Mouse (Mus musculus) midbrain, embryonic 12.5 days (tissue): ENCODE measurements around the gene Sgms1. TPM values are rescaled to one million over a fixed set of nuclear protein-coding genes. Genes with fewer than 3 reads are reported as not detected.
"Not testable (repeated sequence)": the region's sequence is repeated elsewhere in the genome, so short reads cannot be mapped to it uniquely, and the experiment has no call there.

Experiments
- ATAC-seq: fragments of 200-750 bp; cut with Nextera tagmentation; 2 replicates; pipeline ENCODE4 v1.8.0; 2017; ENCODE audit warnings: low read depth, moderate TSS enrichment, moderate library complexity; ENCODE audit not compliant: low FRiP score
- H3K27ac ChIP-seq: fragments of 300-500 bp; sonication (generic); replicated peaks from 2 replicates; pipeline ENCODE4 v1.5.1; 2016; ENCODE audit warnings: mild to moderate bottlenecking
- H3K27me3 ChIP-seq: fragments of 300-500 bp; sonication (generic); 2 replicates; pipeline ENCODE4 v1.6.1; 2016; ENCODE audit warnings: mild to moderate bottlenecking
- H3K36me3 ChIP-seq: fragments of 300-500 bp; sonication (generic); 2 replicates; pipeline ENCODE4 v1.6.1; 2016
- H3K4me1 ChIP-seq: fragments of 300-500 bp; sonication (generic); 2 replicates; pipeline ENCODE4 v1.6.1; 2016
- H3K4me2 ChIP-seq: fragments of 300-500 bp; sonication (generic); replicated peaks from 2 replicates; pipeline ENCODE4 v1.6.1; 2016; ENCODE audit warnings: mild to moderate bottlenecking, moderate library complexity
- H3K4me3 ChIP-seq: fragments of 300-500 bp; sonication (generic); 2 replicates; pipeline ENCODE4 v1.5.1; 2016; ENCODE audit warnings: mild to moderate bottlenecking
- H3K9ac ChIP-seq: fragments of 300-500 bp; sonication (generic); replicated peaks from 2 replicates; pipeline ENCODE4 v1.6.1; 2016; ENCODE audit warnings: mild to moderate bottlenecking, moderate library complexity
- H3K9me3 ChIP-seq: fragments of 300-500 bp; sonication (generic); 2 replicates; pipeline ENCODE4 v1.6.1; 2016; ENCODE audit warnings: mild to moderate bottlenecking
- WGBS: fragments of 180-500 bp; shearing (Covaris S2); methylation state at CpG from one replicate; pipeline ENCODE4 v1.1.7; 2016; 5-methylcytosine and 5-hydroxymethylcytosine counted together
- polyA plus RNA-seq: library from polyadenylated mRNA; unstranded; fragments of >200 nt; fragmentation: Nextera tagmentation; extraction: Ambion mirVana; gene quantifications from 2 replicates; pipeline ENCODE4 v1.2.1, GENCODE M21; 2016

The Sgms1 gene
- polyA plus RNA-seq, 1 experiment from 2014 or later, result 15.1 TPM

- Histone ChIP-seq H3K4me3 (no peak overlapping the region), H3K27ac (no peak overlapping the region), H3K36me3 (no peaks in the 10 kb centered on the region), H3K27me3 (no peaks in the 10 kb centered on the region), H3K9me3 (no peaks in the 10 kb centered on the region), H3K4me1 (peaks cover 14% of the 10 kb centered on the region), H3K9ac (no peak overlapping the region), H3K4me2 (no peak overlapping the region)
- 66% methylated on average over 12 of the region's 12 CpGs for WGBS
- ATAC-seq, result no peak
Observed at GRCm38 (mm10) chr19:32319531-32320365, 69.8 kb downstream of the Sgms1 start.

GRCm38 (mm10) chr19:32319057-32319456 is 70.5 kb downstream of the Sgms1 start:
- no peak overlapping the region for H3K4me2 ChIP-seq
- H3K4me3 ChIP-seq, result no peak overlapping the region
- H3K9me3 ChIP-seq, result no peaks in the 10 kb centered on the region
- H3K27me3 ChIP-seq, result no peaks in the 10 kb centered on the region
- no peak overlapping the region for H3K9ac ChIP-seq
- no peaks in the 10 kb centered on the region for H3K36me3 ChIP-seq
- H3K4me1 ChIP-seq, result peaks cover 14% of the 10 kb centered on the region
- no peak for ATAC-seq
- no peak overlapping the region for H3K27ac ChIP-seq
- 56% methylated on average over 1 of the region's 1 CpGs for WGBS

GRCm38 (mm10) chr19:32317347-32317746 is 72.2 kb downstream of the Sgms1 start:
- not testable (repeated sequence) for H3K4me2 ChIP-seq, ATAC-seq, H3K9ac ChIP-seq, H3K9me3 ChIP-seq, H3K27ac ChIP-seq, H3K36me3 ChIP-seq, H3K27me3 ChIP-seq, H3K4me3 ChIP-seq
- 94% methylated on average over 1 of the region's 1 CpGs for WGBS
- peaks cover 11% of the 10 kb centered on the region for H3K4me1 ChIP-seq

DNA sequence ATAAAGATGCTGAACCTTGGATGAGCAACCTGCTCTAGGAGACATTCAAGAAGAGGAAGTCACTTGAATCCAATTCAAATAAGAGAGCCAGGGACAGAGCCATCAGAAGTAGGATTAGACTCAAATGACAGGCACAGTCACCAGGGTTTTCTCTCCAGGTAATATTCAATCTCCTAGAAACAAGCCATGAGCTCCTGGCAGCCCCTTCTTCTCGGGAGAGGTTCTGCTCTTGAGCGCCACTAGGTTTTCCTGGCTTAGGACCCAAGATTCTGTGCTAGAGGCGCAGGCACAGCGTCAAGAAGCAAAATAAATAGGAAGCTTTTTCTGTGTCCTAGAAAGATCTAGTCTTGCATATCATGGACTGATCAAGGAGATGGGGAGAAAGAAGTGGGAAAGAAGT is 76.2 kb downstream of the Sgms1 start:
- Histone ChIP-seq H3K9ac (no peak overlapping the region), H3K27ac (no peak overlapping the region), H3K36me3 (no peaks in the 10 kb centered on the region), H3K4me1 (no peaks in the 10 kb centered on the region), H3K27me3 (no peaks in the 10 kb centered on the region), H3K4me2 (no peak overlapping the region), H3K4me3 (no peak overlapping the region), H3K9me3 (no peaks in the 10 kb centered on the region)
- no peak for ATAC-seq
- 90% methylated on average over 4 of the region's 4 CpGs for WGBS

DNA sequence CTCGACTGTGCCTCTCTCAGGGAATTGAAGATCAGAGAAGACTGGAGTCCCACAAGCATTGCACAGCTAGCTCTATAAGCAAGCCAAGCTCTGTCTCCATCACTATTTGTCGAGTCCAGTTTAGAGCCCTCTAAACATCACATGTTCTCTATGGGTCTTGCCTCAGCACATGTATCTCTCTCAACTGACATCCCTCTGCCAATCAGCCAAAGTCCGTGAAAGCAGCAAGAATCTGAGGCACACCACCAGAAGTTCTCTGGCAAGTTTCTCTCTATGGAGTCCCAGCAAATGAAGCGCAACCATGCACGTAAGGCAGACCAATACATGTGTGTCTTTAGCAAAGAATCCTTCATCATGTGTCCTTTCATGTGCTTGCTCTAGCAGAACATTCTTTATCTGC is 77.8 kb downstream of the Sgms1 start:
- Histone ChIP-seq H3K27me3 (no peaks in the 10 kb centered on the region), H3K4me2 (no peak overlapping the region), H3K4me3 (no peak overlapping the region), H3K27ac (no peak overlapping the region), H3K4me1 (no peaks in the 10 kb centered on the region), H3K9ac (no peak overlapping the region), H3K36me3 (no peaks in the 10 kb centered on the region), H3K9me3 (no peaks in the 10 kb centered on the region)
- no peak for ATAC-seq
- 94% methylated on average over 5 of the region's 5 CpGs for WGBS

- H3K4me3 ChIP-seq, result no peak overlapping the region
- H3K9ac ChIP-seq, result no peak overlapping the region
- H3K9me3 ChIP-seq, result no peaks in the 10 kb centered on the region
- ATAC-seq, result no peak
- no peaks in the 10 kb centered on the region for H3K27me3 ChIP-seq
- H3K27ac ChIP-seq, result no peak overlapping the region
- H3K36me3 ChIP-seq, result no peaks in the 10 kb centered on the region
- WGBS, result 98% methylated on average over 3 of the region's 3 CpGs
- H3K4me2 ChIP-seq, result no peak overlapping the region
- H3K4me1 ChIP-seq, result no peaks in the 10 kb centered on the region
Observed at GRCm38 (mm10) chr19:32311063-32311462, 78.5 kb downstream of the Sgms1 start.

GRCm38 (mm10) chr19:32310483-32310882 is 79.0 kb downstream of the Sgms1 start:
- no peak overlapping the region for H3K4me2 ChIP-seq
- no peak for ATAC-seq
- whole genome bisulfite sequencing, result 94% methylated on average over 5 of the region's 5 CpGs

GRCm38 (mm10) chr19:32309346-32309745 is 80.2 kb downstream of the Sgms1 start:
- no peak overlapping the region for H3K4me2 ChIP-seq
- no peak overlapping the region for H3K9ac ChIP-seq
- H3K9me3 ChIP-seq, result no peaks in the 10 kb centered on the region
- no peak for ATAC-seq
- peaks cover 5% of the 10 kb centered on the region; the same call in 1 of the 2 replicates for H3K4me1 ChIP-seq
- no peak overlapping the region for H3K4me3 ChIP-seq
- no peaks in the 10 kb centered on the region for H3K27me3 ChIP-seq
- no peak overlapping the region for H3K27ac ChIP-seq
- 100% methylated on average over 3 of the region's 3 CpGs for WGBS
- H3K36me3 ChIP-seq, result no peaks in the 10 kb centered on the region

More at GRCm38 (mm10) chr19:32310483-32310882, 79.0 kb downstream of the Sgms1 start:
- Histone ChIP-seq H3K36me3 (no peaks in the 10 kb centered on the region), H3K4me1 (no peaks in the 10 kb centered on the region), H3K27me3 (no peaks in the 10 kb centered on the region), H3K9ac (no peak overlapping the region), H3K27ac (no peak overlapping the region), H3K4me3 (no peak overlapping the region), H3K9me3 (no peaks in the 10 kb centered on the region)

DNA sequence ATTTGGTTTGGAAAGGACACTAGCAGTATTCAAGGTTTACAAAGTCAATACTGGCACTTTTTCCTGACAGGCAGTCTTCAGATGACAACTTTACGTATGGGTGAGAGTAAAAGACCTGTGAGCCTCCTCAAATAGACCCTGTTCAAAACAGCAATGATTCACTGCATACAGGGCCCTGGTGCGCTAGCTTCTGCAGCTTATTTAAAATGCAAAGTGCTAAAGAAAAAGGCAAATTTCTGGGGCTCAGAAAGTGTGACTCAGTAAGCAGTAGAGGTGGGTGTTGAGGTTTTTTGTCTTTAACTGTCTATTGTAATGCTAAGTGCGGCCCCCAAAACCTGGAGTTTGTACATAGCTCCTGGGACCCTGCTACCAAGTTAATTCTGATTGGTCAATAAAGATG is 81.2 kb downstream of the Sgms1 start:
- Histone ChIP-seq H3K36me3 (no peaks in the 10 kb centered on the region), H3K4me2 (no peak overlapping the region), H3K9ac (no peak overlapping the region), H3K27me3 (no peaks in the 10 kb centered on the region), H3K27ac (no peak overlapping the region), H3K9me3 (no peaks in the 10 kb centered on the region), H3K4me3 (no peak overlapping the region), H3K4me1 (peaks cover 5% of the 10 kb centered on the region; the same call in 1 of the 2 replicates)
- no peak for ATAC-seq
- WGBS, result 84% methylated on average over 3 of the region's 3 CpGs

- WGBS, result 57% methylated on average over 4 of the region's 4 CpGs
- Histone ChIP-seq H3K4me1 (peaks cover 5% of the 10 kb centered on the region; the same call in 1 of the 2 replicates), H3K4me3 (no peak overlapping the region), H3K36me3 (no peaks in the 10 kb centered on the region), H3K4me2 (no peak overlapping the region), H3K27me3 (no peaks in the 10 kb centered on the region), H3K9me3 (no peaks in the 10 kb centered on the region), H3K9ac (no peak overlapping the region), H3K27ac (no peak overlapping the region)
- ATAC-seq, result no peak
Observed at GRCm38 (mm10) chr19:32304898-32305297, 84.6 kb downstream of the Sgms1 start.

DNA sequence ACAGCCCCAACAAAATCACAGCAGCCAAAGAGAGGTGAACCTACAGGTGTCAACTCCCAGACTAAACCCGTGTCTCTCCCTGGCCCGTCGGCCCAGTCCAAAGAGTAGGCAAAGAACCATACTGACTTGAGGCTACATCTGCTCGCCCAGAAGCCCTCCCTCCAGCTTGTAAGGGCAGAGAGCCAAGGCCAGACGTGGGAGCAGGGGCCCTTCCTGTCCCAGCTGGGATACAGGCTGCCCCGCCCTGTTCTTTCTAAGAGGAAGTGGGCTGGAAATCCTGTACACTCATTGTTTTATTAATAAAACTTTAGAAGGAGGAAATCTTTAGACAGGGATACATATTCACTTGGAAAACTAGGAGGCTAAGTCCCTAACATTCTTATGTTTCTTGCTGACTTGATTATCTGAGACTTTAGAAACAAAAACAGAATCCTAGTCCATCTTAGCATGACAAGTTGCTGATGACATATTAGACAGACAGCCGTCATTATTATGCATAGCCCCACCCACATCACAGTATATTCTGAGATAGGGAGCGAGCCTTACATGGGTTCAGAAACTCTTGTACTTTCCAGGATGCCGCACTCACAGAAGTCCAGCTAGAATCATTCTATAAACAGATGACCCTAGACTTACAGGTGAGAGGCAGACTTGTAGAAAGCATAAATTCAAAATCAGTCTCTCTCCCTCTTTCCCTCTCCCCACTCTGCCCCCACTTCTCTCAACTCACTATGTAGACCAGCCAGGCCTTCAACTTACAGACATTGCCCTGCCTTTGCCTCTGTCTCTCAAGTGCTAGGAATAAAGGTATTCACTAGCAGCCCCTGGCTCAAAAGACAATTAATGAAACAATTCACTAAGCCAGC is 85.3 kb downstream of the Sgms1 start:
- H3K9ac ChIP-seq, result no peak overlapping the region
- no peak overlapping the region for H3K4me2 ChIP-seq
- WGBS, result 76% methylated on average over 9 of the region's 9 CpGs
- no peaks in the 10 kb centered on the region for H3K36me3 ChIP-seq
- no peak for ATAC-seq
- no peaks in the 10 kb centered on the region for H3K9me3 ChIP-seq
- no peaks in the 10 kb centered on the region for H3K27me3 ChIP-seq
- no peak overlapping the region for H3K27ac ChIP-seq
- H3K4me1 ChIP-seq, result peaks cover 5% of the 10 kb centered on the region; the same call in 1 of the 2 replicates
- no peak overlapping the region for H3K4me3 ChIP-seq

DNA sequence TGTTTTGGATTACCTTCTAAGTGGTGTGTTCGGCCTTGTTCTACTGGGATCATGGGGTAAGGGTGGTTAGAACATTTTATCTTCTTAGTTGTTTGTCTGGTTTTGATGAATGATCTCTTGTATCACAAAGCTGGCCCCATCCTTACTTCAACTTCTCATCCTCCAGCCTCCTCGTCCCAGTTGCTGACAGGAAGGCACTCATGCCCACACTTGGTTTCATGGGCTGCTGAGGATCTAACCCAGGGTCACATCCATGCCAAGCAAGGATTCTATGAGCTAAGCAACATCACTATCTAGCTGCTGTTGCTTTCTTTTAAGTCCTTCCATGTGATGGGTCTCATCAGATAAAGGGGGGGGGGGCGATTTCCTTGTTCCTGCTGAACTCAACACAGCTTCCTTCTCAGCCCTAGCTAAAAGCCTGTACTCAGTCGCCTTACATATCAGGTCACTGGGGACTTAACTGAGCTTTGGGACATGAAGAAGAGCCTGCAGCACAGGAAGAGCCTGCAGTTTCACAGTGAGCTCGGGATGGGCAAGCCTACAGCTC is 86.6 kb downstream of the Sgms1 start:
- WGBS, result 85% methylated on average over 5 of the region's 5 CpGs
- Histone ChIP-seq H3K4me2 (no peak overlapping the region), H3K27me3 (no peaks in the 10 kb centered on the region), H3K9ac (no peak overlapping the region), H3K9me3 (no peaks in the 10 kb centered on the region), H3K4me3 (no peak overlapping the region), H3K27ac (no peak overlapping the region), H3K4me1 (peaks cover 5% of the 10 kb centered on the region; the same call in 1 of the 2 replicates), H3K36me3 (no peaks in the 10 kb centered on the region)
- ATAC-seq, result no peak
